Mouse (Mus musculus): ENCODE measurements at regions not wholly inside any gene's neighbourhood (a gene's known extent, or its start where the extent isn't known, plus 50 kb on each side); places are given as distances from the start of the nearest gene placed in this dataset.

DNA sequence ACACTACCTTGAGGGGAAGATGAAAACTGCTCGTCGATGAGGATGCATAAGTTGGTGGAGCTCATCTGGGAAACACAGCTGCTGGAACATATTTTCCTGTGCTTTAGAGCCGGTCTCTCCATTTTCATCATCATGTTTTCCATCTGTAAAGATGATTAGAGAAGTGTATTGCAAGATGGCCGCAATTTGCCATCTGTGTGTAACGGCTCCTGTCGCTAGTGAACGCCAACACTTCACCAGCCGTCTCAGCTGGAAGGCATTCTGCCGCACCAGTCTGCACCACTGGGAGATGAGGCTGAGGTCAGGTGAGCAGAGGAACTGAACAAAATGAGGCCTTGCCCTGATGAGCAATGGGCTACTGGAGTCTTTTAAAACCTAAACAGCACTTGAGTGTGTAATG lies 57.4 kb downstream of the Gm21962 start:
- DNase-seq: no peak

DNA sequence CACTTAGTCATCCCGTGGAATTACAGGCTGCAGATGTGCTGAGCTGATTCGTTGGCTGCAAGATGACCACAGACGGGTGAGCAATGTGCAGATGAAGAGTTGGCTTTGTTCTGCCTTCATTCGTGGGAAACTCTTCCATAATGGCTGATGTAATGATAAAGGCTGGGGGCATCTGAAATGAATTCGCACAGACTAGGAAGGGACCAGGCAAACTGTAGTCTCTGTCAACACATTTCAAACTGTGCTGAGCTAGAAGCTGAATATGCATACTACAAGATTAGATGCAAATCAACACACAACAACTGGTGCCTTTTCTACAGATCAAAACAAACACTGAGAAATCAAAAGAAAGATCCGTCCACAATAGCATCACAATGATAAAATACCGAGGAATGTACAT lies 58.1 kb downstream of the Gm21962 start:
- DNase-seq: no peak

DNA sequence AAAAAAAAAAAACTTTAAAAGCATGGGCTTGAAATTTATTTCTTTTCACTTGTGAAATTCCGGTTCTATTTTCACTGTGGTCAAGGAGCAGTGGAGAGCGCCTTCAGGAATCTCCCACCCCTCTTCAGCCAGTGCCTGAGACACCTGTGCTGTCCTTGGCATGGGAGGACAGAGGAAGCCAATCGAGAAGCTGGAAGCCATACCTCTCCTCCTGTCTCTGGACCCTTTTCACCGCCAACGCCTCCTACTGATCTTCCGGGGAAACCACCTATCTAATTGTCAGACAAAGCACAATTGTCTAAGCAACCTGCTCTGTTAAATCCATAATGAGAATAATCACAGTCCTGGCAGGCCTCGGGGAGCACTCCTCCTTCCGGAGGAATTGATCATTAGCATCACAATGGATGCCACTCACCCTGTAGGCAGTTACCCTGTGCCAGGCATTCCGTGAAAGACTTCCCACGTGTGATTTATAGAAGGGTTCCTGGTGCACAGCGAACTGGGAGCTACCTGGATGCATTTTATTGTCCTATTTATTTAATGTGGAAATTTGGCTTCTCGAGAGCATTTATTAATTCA lies 66.0 kb downstream of the Gm21962 start:
- no peak for DNase-seq

GRCm38 (mm10) chr3:137741528-137741927 lies 70.2 kb downstream of the Gm21962 start:
- no peak for DNase-seq

DNA sequence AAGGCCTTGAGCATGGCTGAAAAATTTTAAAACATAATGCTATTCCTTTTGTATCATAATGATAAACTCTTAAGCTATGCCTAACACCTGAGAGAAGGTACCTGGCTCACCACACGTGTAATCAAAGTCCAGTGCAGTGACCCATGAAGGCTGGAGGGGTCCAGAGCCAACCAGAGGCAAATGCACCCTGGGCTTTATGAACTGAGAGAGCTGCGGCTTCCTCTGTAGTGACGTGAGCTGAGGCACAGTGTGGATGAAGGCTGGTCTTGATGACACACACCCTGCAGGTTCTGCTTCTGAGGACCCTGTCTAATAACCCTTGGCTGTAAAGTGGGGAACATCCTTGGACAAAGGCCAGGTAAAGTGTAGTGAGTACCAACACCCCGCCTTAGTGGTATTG lies 70.8 kb downstream of the Gm21962 start:
- no peak for DNase-seq

- no peak for DNase-seq
Observed at GRCm38 (mm10) chr3:137751732-137752260, 80.5 kb downstream of the Gm21962 start.

DNA sequence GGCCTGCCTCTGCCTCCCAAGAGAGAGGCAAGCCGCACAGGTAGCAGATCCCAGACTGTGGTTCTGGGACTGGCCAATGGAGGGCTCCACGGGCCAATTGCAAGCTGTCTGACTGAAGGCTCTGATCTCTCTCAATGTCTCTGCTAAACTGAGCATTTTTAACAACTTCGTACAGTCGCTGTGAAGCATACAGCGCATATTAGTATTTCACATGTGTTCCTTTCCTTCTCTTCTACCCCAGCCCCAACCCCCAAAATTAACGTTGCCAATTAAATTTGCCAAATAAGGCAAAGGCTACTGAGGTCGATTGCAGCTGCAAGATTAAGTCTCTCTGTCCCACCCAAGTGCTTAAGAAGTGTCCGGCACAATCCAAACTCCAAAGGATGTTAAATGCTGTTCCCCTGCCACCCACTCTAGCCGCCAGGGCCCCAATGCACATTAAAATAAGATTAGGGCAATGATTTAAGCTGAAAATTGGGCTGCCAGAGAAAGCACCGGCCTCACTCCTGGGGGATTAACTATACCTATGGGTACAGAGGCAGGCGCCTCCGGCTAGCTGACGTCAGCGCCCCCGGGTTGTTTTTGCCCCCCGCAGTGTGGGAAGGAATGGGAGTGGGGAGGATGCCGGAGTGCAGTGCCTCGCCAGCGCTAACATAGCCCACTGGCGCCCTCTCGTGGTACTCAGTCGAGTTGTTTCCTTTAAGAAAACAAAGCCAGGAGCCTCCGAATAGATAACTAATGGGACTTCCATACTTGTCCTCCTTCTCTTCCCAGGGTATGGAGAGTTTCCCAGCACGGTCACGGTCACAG lies 81.3 kb downstream of the Gm21962 start:
- peak; percentile 69 to 87 for DNase-seq

DNA sequence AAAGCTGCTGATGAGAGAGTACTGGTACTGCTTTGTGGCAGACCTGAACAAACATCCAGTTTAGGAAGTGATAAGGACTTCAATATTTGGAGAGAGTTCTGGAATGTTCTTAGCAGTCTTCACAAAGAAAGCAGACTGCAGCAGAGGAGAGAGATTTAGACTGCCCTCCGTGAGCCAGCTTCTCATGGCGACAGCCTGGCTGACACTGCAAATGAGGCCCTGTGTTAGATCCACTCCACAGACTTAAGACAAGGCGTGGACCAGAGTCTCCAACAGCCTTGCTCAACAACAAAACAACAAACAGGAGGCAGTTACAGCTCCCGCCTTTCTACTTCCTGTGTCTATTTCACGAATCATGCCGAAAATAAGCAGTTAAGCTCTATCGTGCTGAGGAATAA lies 81.9 kb downstream of the Gm21962 start:
- DNase-seq: no peak

DNA sequence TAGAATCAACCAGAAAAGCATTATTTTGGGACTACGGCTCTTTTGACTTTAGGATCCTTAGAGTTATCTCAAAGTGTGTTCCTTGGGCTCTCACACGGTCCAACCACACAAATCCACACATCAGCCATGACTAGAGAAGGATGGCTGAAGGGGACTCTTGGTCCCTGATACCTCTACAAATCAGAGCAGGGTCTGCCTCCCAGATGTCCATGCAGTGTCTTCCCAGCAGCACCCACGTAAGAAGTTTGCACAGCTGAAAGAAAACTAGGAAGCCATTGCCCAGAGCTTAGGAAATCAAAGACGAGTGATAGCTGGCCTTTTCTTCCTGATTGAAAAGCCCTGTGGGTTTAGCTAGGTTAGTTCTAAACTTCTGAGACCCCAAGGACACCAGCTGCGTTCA lies 84.1 kb downstream of the Gm21962 start:
- DNase-seq: no peak

- DNase-seq: no peak
Observed at GRCm38 (mm10) chr3:137762213-137762884, 91.0 kb downstream of the Gm21962 start.

DNA sequence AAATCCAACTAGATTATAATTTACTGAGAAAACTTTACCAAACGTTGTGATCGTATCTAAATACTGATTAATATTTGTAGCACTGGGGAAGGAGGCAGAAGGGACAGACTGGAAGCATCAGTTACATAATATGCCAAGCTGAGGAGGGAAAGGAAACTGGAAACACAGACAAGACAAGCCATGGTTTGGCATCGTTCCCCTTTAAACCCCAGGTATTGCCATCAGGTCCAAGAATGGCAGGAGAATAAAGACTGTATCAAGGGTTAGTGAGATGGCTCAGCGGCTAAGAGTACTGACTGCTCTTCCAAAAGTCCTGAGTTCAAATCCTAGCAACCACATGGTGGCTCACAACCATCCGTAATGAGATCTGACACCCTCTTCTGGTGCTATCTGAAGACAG lies 92.1 kb downstream of the Gm21962 start:
- no peak for DNase-seq

GRCm38 (mm10) chr3:137768627-137769026 lies 95.7 kb upstream of the H2afz start:
- no peak for DNase-seq

GRCm38 (mm10) chr3:137775076-137775849 lies 89.0 kb upstream of the H2afz start:
- DNase-seq: no peak

DNA sequence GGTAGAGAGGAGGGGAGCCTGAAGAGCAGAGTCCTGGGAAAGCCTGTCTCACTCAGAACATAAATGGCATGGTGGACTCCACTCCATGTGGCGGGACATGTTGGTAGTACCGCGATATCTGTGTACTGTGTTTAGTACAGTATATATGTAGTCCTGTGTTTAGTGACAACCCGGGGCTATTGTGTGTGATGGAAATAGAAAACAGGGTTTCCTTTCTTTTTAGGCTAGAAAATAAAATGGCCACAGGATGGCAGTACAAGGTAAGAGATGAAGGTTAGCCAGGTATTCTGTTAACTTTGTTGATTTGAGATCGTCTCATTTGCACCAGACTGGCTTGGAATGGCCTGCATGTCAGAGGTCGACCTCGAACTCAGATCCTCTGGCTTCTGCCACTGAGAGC lies 86.2 kb upstream of the H2afz start:
- peak; percentile 5 to 56 for DNase-seq

GRCm38 (mm10) chr3:137780029-137780428 lies 84.3 kb upstream of the H2afz start:
- DNase-seq: no peak

GRCm38 (mm10) chr3:137782836-137783235 lies 81.5 kb upstream of the H2afz start:
- DNase-seq: no peak

DNA sequence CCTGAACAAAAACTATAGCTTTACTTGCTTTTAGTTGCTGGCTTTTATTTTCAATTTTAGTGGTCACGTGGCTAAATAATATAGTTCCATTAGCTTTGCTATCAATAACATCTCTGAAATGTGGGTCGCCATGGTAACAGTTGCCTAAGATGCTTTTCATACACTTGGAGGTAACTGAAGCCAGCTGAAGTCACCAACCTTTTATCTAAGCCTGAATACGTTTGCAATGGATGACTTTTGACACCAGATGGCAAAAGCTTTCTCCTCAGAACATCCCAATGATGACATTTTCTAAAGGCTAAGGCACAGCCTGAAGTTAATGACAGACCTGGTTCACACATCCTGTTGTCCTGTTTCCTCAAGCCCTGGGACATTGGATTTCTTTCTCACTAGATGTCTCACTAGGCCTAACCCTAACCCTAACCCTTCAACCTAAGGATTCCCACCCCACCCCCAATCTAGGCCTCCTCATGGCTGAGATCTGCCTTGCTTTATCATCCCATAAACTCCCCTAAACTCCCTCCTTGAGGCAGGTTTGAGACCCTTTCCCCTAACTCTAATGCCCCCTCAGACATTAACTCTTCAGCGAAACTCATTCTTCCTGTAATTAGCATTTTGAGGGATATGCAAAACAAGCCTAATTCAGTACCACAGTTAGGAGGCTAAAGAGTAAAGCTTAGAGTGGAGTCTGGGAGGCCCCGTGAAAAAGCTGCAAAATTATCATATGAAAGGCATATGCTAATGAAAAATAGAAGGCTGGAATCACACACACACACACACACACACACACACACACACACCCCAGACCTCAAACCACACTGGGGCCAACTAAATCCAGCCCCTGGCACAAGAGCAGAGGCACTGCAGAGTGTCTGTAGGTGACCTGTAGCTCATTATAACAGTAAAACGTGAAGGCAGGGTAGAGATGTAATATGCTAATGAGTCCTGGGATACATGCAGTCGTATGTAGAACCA lies 80.1 kb upstream of the H2afz start:
- no peak for DNase-seq

DNA sequence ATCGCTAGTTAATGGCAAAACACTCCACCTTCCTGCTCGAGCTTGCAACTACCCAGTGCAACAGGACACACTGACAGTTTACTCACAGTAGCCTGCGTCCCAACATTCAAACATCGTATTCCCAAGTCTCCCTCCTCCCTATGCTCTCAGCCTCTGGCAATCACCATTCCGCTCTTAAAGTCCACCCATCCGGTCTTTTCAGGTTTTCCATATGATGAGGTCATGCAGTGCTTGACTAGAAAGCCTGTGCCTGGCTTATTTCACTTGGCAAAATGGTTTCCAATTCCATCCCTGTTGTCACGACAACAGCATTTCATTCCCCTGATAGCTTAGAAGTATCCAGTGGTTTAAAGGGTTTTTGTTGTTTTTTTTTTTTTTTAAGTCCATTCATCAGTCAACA lies 79.1 kb upstream of the H2afz start:
- DNase-seq: peak in 1 of 2 experiments; percentile 6

DNA sequence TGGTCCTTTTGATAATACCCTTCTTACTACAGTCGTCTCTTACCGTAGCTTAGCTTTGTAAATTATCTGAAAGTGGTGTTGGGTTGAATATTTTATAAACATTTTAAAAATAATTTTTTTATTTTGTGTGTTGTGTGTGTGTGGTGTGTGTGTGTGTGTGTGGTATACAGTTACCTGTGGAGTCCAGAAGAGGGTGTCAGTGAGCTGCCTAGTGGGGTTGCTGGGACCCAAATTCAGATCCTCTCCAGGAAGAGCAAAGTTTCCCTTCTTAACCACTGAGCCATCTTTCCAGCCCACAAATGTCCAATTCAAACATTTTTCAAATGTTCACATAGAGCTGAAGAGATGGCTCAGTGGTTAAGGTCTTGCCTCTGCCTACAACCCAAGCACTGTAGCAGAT lies 78.4 kb upstream of the H2afz start:
- DNase-seq: no peak

GRCm38 (mm10) chr3:137789671-137790070 lies 74.6 kb upstream of the H2afz start:
- DNase-seq: no peak

DNA sequence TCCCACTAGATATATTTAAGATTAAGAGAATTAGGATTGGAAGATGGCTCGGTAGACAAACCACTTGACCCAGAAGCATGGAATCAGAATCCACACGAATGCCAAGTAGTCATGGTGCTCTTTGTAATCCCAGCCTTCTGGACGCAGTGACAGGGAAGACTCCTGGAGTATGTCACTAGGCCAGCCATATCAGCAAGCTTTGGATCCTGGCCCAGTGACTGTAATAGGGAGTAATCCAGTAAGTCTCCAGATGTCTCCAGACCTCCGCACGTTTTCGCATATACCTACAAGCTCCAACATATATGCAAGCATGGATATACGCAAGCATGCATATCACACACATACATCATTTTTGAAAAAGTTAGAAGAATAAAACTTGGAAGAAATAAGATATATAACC lies 73.9 kb upstream of the H2afz start:
- no peak for DNase-seq
